Mouse (Mus musculus): ENCODE data around the gene Chaf1a. TPM values are rescaled to one million over a fixed set of nuclear protein-coding genes. Genes with fewer than 3 reads are reported as not detected.

The Chaf1a gene
- total and polyA plus RNA-seq, 3 experiments, result 0.45 to 1.3 (median 0.99) TPM

DNA sequence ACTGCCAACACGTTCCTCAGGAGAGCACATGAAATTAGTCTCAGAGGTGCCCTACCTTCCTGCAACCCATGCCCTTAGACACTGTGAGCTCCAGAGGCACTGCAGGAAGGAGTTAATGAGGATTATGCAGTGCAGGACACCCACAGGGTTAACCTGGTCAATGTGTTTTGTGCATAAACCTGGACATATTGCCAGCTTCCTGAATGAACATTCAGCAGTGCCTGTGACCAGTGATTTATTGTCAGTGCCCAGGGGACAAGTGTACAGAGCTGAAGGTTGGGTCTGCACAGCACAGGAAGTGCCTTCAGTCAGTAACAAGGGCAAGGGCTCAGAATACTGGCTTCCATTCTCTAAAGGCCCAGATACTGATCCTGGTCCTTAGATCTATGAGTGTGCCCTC lies 13.4 kb upstream of the Chaf1a start:
- TF ChIP-seq CTCF (IDR thresholded peaks at IDR 0.05), result no peak
- TF ChIP-seq EP300 (IDR thresholded peaks at IDR 0.05; ENCODE audit: insufficient read depth, low read depth, low read length), result no peak
- no peak for TF ChIP-seq POLR2A (IDR thresholded peaks at IDR 0.05; ENCODE audit: insufficient read depth, low read depth, low read length)
- no peak for DNase-seq
- Histone ChIP-seq H3K79me2 (replicated peaks; ENCODE audit: control insufficient read depth, insufficient read depth, low read length) (peaks cover 9% of the 10 kb centered on the region), H3K36me3 (ENCODE audit: control insufficient read depth, insufficient read depth, low read length) (no peaks in the 10 kb centered on the region), H3K4me3 (no peak overlapping the region), H3K27ac (peak overlapping the region; percentile 40), H3K27me3 (ENCODE audit: control insufficient read depth, insufficient read depth, low read length) (no peaks in the 10 kb centered on the region), H3K4me1 (ENCODE audit: control insufficient read depth, insufficient read depth, low read length) (peaks cover 67% of the 10 kb centered on the region), H3K9ac (ENCODE audit: low read depth, low read length) (no peak overlapping the region)
- WGBS, result 33% methylated on average over 1 of the region's 1 CpGs
- intact Hi-C loops (cut with DNase I), result no loop called here

DNA sequence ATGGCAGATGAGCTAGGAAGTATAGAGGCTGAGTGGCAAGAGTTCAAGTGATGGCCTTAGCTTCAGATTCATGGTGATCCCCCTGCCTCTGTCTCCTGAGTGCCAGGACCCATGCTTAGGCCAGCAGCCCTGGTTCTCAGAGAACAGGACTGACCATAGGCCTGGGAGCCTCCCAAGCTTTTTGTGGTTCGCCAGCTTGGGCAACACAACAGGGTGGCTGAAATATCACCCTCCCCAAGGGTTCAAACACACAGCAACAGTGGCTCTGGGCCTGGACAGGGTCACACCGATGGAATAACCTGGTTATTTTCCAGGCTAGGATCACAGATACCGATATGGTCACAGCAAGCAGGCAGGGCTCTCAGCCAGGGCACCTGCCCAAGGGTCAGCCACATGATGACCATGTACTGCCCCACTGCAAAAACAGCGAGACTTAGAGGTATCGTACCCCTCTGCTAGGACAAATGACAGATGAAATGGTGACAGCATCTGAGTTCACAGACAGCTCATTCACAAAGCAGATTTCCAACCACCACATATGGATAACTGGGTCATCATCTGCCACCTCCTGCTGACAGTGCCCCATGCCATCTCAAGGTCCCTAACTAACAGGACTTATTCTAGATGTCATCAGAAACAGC lies 12.3 kb upstream of the Chaf1a start:
- peak in 1 of 2 experiments; percentile 29 for DNase-seq
- no peaks in the 10 kb centered on the region for H3K36me3 ChIP-seq (ENCODE audit: control insufficient read depth, insufficient read depth, low read length)
- H3K9ac ChIP-seq (ENCODE audit: low read depth, low read length), result no peak overlapping the region
- H3K79me2 ChIP-seq (replicated peaks; ENCODE audit: control insufficient read depth, insufficient read depth, low read length), result peaks cover 10% of the 10 kb centered on the region
- no peak overlapping the region for H3K4me3 ChIP-seq
- H3K4me1 ChIP-seq (ENCODE audit: control insufficient read depth, insufficient read depth, low read length), result peaks cover 64% of the 10 kb centered on the region
- TF ChIP-seq CTCF (IDR thresholded peaks at IDR 0.05) (no peak), POLR2A (IDR thresholded peaks at IDR 0.05; ENCODE audit: insufficient read depth, low read depth, low read length) (no peak), EP300 (IDR thresholded peaks at IDR 0.05; ENCODE audit: insufficient read depth, low read depth, low read length) (no peak)
- intact Hi-C loops (cut with DNase I), result no loop called here
- peak overlapping the region; percentile 38 for H3K27ac ChIP-seq
- 58% methylated on average over 5 of the region's 5 CpGs for WGBS
- no peaks in the 10 kb centered on the region for H3K27me3 ChIP-seq (ENCODE audit: control insufficient read depth, insufficient read depth, low read length)

DNA sequence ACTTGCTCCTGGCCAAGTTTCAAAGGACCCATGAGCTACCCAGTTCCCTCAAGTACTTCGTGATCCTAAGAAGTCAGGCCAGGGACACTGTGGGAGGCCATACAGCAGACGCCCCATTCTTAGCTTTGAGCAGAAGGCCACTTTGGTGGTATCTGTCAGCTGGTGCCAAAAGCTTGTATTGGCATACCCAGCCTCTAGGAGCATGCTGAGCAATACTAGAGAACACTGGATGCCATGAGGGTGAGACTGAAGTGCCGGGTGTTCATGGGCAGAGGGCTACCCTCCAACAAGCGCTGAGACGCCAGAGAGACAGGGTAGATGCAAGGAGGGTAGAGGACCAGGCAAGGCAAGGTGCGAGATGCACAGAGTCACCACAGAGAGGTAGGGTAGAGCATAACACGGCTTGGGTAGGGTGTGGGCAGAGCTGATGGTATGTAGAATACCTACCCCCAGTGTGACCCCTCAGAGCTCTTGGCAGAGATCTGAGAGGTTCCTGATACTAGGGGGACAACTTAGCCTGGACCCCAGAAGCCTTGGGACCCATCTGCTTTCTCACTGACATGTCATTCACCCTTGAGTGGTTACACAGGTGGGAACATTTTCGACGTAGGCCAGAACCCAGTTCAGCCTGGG lies 9.9 kb upstream of the Chaf1a start:
- peak in 1 of 2 experiments; percentile 20 for DNase-seq
- H3K4me1 ChIP-seq (ENCODE audit: control insufficient read depth, insufficient read depth, low read length), result peaks cover 42% of the 10 kb centered on the region
- H3K27ac ChIP-seq, result no peak overlapping the region
- intact Hi-C loops (cut with DNase I), result loop anchor here (10.0 kb wide), 1 partner anchor 584 kb away; the partner anchor contains the start of gene Rpl36
- H3K4me3 ChIP-seq, result no peak overlapping the region
- H3K27me3 ChIP-seq (ENCODE audit: control insufficient read depth, insufficient read depth, low read length), result no peaks in the 10 kb centered on the region
- TF ChIP-seq EP300 (IDR thresholded peaks at IDR 0.05; ENCODE audit: insufficient read depth, low read depth, low read length) (no peak), CTCF (IDR thresholded peaks at IDR 0.05) (no peak), POLR2A (IDR thresholded peaks at IDR 0.05; ENCODE audit: insufficient read depth, low read depth, low read length) (no peak)
- WGBS, result 82% methylated on average over 9 of the region's 9 CpGs
- H3K9ac ChIP-seq (ENCODE audit: low read depth, low read length), result no peak overlapping the region
- peaks cover 12% of the 10 kb centered on the region for H3K79me2 ChIP-seq (replicated peaks; ENCODE audit: control insufficient read depth, insufficient read depth, low read length)
- no peaks in the 10 kb centered on the region for H3K36me3 ChIP-seq (ENCODE audit: control insufficient read depth, insufficient read depth, low read length)

DNA sequence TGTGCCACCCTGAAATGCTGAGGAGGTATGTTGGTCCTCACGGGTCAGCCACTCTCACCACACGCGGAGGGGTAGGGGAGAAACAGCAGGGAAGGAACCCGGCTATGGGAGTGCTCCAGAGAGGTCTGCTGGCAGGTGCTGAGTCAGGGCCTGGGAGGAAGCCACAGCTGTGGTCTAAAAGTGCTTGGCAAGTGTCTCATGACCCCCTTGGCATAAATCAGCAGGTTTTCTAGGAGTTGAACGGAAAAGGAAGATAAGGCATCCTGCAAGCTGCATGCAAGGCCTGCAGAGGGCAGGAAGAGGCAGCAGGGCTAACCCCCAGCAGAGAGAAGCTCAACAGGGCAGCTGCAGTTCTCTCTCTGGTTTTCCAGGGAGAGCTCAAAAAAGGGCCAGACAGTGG lies 9.3 kb upstream of the Chaf1a start:
- peak overlapping the region; percentile 5; the same call in 1 of the 2 replicates for H3K27ac ChIP-seq
- TF ChIP-seq POLR2A (IDR thresholded peaks at IDR 0.05; ENCODE audit: insufficient read depth, low read depth, low read length), result no peak
- peak; percentile 30 for TF ChIP-seq CTCF (IDR thresholded peaks at IDR 0.05)
- 0 out of 2 replicates have a peak, but pooled peaks have one; percentile 6 for TF ChIP-seq EP300 (IDR thresholded peaks at IDR 0.05; ENCODE audit: insufficient read depth, low read depth, low read length)
- WGBS, result 23% methylated on average over 5 of the region's 5 CpGs
- H3K4me3 ChIP-seq, result no peak overlapping the region
- H3K9ac ChIP-seq (ENCODE audit: low read depth, low read length), result no peak overlapping the region
- no peaks in the 10 kb centered on the region for H3K27me3 ChIP-seq (ENCODE audit: control insufficient read depth, insufficient read depth, low read length)
- H3K79me2 ChIP-seq (replicated peaks; ENCODE audit: control insufficient read depth, insufficient read depth, low read length), result peaks cover 11% of the 10 kb centered on the region
- no peaks in the 10 kb centered on the region for H3K36me3 ChIP-seq (ENCODE audit: control insufficient read depth, insufficient read depth, low read length)
- DNase-seq, result peak; percentile 43 to 66
- peaks cover 39% of the 10 kb centered on the region for H3K4me1 ChIP-seq (ENCODE audit: control insufficient read depth, insufficient read depth, low read length)
- intact Hi-C loops (cut with DNase I), result loop anchor here (10.0 kb wide), 1 partner anchor 584 kb away; the partner anchor contains the start of gene Rpl36

DNA sequence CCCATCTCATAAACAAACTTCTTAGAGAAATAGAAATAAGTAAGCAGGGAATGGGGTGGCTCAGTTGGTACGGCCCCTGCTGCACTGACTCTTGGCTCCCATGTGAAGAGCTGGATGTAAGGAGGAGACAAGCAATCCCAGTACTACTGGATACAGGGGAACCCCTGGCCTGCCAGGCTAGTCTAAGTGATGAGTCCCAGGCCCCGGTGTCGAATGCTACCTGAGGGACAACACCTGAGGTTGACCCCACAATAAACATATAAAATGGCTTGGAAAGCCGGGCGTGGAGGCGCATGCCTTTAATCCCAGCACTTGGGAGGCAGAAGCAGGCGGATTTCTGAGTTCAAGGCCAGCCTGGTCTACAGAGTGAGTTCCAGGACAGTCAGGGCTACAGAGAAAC lies 8.8 kb upstream of the Chaf1a start:
- peaks cover 35% of the 10 kb centered on the region for H3K4me1 ChIP-seq (ENCODE audit: control insufficient read depth, insufficient read depth, low read length)
- no peaks in the 10 kb centered on the region for H3K27me3 ChIP-seq (ENCODE audit: control insufficient read depth, insufficient read depth, low read length)
- TF ChIP-seq CTCF (IDR thresholded peaks at IDR 0.05), result no peak
- TF ChIP-seq POLR2A (IDR thresholded peaks at IDR 0.05; ENCODE audit: insufficient read depth, low read depth, low read length), result no peak
- no peak for TF ChIP-seq EP300 (IDR thresholded peaks at IDR 0.05; ENCODE audit: insufficient read depth, low read depth, low read length)
- peak in 1 of 2 experiments; percentile 19 for DNase-seq
- H3K79me2 ChIP-seq (replicated peaks; ENCODE audit: control insufficient read depth, insufficient read depth, low read length), result peaks cover 13% of the 10 kb centered on the region
- no peak overlapping the region for H3K4me3 ChIP-seq
- peak overlapping the region; percentile 5; the same call in 1 of the 2 replicates for H3K27ac ChIP-seq
- H3K36me3 ChIP-seq (ENCODE audit: control insufficient read depth, insufficient read depth, low read length), result no peaks in the 10 kb centered on the region
- intact Hi-C loops (cut with DNase I), result loop anchor here (10.0 kb wide), 1 partner anchor 583 kb away; the partner anchor contains the start of gene Rpl36
- 89% methylated on average over 7 of the region's 7 CpGs for WGBS
- H3K9ac ChIP-seq (ENCODE audit: low read depth, low read length), result no peak overlapping the region
